Mouse (Mus musculus) ES-CJ7 (cell line): ENCODE measurements around the gene Slc30a10.

Source experiments
- DNase-seq: peaks from one replicate; pipeline ENCODE4 v3.0.0; 2011; ENCODE audit warnings: low read depth, low spot score

Slc30a10 gene

GRCm38 (mm10) chr1:185462889-185463288 is 8.2 kb downstream of the Slc30a10 start:
- DNase-seq: no peak

- no peak for DNase-seq
These were observed 14.9 kb downstream of the Slc30a10 start for GRCm38 (mm10) chr1:185469551-185470021.

- DNase-seq: no peak
These were observed 17.5 kb downstream of the Slc30a10 start for GRCm38 (mm10) chr1:185472025-185472720.

- DNase-seq: no peak
These were observed 18.1 kb downstream of the Slc30a10 start for GRCm38 (mm10) chr1:185472730-185473129.

GRCm38 (mm10) chr1:185473437-185473836 is 18.8 kb downstream of the Slc30a10 start:
- DNase-seq: no peak

GRCm38 (mm10) chr1:185479861-185480260 is 25.2 kb downstream of the Slc30a10 start:
- DNase-seq: peak; percentile 42

- DNase-seq: no peak
These were observed 27.5 kb downstream of the Slc30a10 start for GRCm38 (mm10) chr1:185482001-185482761.

- DNase-seq: no peak
These were observed 28.1 kb downstream of the Slc30a10 start for GRCm38 (mm10) chr1:185482762-185483161.

GRCm38 (mm10) chr1:185483356-185484057 is 28.9 kb downstream of the Slc30a10 start:
- no peak for DNase-seq

- DNase-seq: no peak
These were observed 29.6 kb downstream of the Slc30a10 start for GRCm38 (mm10) chr1:185484281-185484680.

GRCm38 (mm10) chr1:185489893-185490292 is 35.2 kb downstream of the Slc30a10 start:
- DNase-seq: no peak

- no peak for DNase-seq
These were observed 36.0 kb downstream of the Slc30a10 start for GRCm38 (mm10) chr1:185490603-185491002.

GRCm38 (mm10) chr1:185493439-185494034 is 38.9 kb downstream of the Slc30a10 start:
- DNase-seq: no peak

- no peak for DNase-seq
These were observed 42.3 kb downstream of the Slc30a10 start for GRCm38 (mm10) chr1:185496791-185497460.

GRCm38 (mm10) chr1:185500602-185501001 is 46.0 kb downstream of the Slc30a10 start:
- DNase-seq: no peak

- DNase-seq: peak; percentile 66
These were observed 47.2 kb downstream of the Slc30a10 start for GRCm38 (mm10) chr1:185501801-185502340.

GRCm38 (mm10) chr1:185502550-185502949 is 47.9 kb downstream of the Slc30a10 start:
- DNase-seq: no peak

- no peak for DNase-seq
These were observed 54.4 kb downstream of the Slc30a10 start for GRCm38 (mm10) chr1:185509042-185509441.

- no peak for DNase-seq
These were observed 56.7 kb downstream of the Slc30a10 start for GRCm38 (mm10) chr1:185511306-185511705.

GRCm38 (mm10) chr1:185515526-185515979 is 60.9 kb downstream of the Slc30a10 start:
- DNase-seq: peak; percentile 15

- DNase-seq: no peak
These were observed 61.4 kb downstream of the Slc30a10 start for GRCm38 (mm10) chr1:185516041-185516440.
